Mouse (Mus musculus) left cerebral cortex, postnatal 10 days (tissue): ENCODE measurements around the gene Smug1. TPM values are rescaled to one million over a fixed set of nuclear protein-coding genes. Genes with fewer than 3 reads are reported as not detected.
A peak's percentile ranks its signal among the peaks of the same experiment; 100 is the strongest.

Experiments
- DNase-seq, 2 experiments: peaks; one replicate each; pipeline ENCODE4 v3.0.0; 2021 to 2022; ENCODE audit warnings: low spot score in 2 of 2, mixed read lengths in 1 of 2; ENCODE audit errors: extremely low spot score in 1 of 2
- intact Hi-C: fragments of 180-260 bp; cut with DNase I; formaldehyde crosslinking; loops from one replicate; pipeline ENCODE4 v1.15.1; 2025
- total RNA-seq, 2 experiments: library from RNA; stranded (reverse); gene quantifications; 2 replicates each; pipeline ENCODE4 v1.2.3; 2021

Smug1 gene
- total RNA-seq, 2 experiments from 2014 or later, result 17.5 to 18.2 TPM

DNA sequence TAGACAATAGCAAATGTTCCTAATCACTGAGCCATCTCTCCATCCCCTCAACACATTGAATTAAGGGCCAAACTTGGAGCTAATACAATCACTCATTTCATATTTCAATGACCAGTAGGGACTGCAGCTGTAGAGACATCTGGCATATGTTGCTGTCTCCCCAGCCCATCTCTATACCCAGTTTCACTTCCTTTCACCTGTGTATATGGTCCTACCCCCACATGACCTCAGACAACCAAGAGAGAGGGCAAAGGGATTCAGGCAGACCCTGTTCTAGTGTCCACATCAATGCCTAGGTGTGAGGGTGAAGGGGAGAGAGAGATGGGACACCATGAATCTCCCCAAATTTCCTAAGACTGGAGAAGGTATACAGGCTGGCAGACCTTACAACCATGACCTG, 13.5 kb upstream of the Smug1 start:
- no peak for DNase-seq
- intact Hi-C loops, result no loop called here

DNA sequence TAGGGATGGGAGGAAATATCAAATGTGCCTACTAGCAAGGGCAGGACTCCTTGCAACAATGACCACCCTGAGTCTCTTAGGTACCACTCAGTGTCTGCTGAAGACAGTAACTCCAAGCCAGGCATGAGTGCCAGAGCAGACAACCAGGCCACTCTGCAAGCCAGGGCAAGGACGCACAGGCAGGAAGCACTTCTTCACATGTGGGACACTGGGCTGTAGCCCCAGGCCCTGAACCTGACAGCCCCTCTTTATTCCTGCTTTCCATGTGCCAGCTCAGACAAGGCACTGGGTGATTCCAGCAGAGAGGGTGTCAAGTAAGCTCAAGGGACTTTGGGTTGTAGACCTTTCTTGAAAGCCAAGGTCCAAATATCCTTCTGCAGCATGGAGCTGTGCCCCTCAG, 11.9 kb upstream of the Smug1 start:
- intact Hi-C loops, result no loop called here
- no peak for DNase-seq

DNA sequence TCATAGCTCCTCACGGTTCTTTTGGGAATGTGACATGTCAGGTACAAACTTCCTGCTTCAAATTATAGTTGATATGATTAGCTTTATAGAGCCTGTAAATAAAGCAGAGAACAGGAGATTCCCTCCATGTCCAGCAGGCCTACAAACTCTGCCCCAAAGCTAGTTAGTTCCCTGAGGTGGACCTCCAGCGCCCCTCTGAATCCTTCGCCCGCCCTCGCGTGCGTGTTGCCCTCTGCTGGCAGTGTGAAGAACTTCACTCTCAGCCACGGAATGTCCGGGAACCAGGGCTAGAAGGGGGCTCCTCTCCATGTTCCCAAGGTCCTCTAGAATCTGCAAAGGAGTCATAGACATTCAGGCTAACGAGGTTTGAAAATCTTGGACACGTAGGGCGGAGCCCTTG, 11.2 kb upstream of the Smug1 start:
- intact Hi-C loops, result no loop called here
- DNase-seq, result no peak

DNA sequence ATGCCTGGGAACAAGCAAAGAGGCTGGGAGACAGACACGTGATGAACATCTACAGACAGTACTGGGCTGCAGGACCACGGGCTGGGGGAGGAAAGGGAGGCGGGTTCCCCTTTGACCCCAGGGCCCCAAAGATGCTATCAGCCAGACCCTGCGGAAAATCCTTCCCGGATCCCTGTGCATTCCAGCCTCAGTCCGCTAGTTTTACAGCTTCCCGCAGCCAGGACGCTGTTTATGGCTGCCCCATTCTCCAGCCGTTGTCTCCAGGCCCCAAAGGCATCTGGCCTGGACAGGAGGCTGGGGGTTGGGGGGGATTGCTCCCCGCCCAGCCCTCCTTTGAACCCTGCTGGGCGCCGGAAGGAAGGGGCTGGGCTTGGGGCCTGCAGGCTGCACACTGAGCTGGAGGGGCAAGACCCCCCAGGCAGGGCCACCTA, 10.7 kb upstream of the Smug1 start:
- no peak for DNase-seq
- intact Hi-C loops, result loop anchor here (2.0 kb wide), 1 partner anchor 191 kb away; no protein-coding TSS in a partner anchor

DNA sequence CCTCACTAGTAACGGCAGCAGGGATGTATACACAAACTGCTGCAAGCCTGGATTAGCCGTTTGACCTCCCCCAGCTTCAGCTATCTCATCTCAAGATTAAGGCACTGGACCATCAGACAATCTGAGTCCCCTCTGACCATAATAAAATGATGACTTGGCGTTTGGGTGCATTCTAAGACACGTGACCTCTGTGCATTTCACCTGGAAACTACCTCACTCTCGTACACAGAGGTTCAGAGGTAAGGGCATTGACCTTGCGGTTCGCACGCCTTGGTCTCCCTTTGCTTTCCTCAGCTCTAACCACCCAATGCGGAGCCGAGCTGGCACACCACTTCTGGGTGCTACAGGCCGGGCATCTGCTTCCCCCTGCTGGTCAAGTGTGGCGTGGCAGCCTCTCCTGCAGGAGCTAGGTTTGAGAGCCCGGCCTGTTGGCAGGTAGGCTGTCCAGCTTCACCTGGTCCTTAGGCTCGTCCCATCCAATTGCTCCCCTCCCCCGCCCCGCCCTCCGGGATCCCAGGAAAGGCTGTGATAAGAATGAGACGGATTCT, 10.1 kb upstream of the Smug1 start:
- intact Hi-C loops, result loop anchor here (2.0 kb wide), 1 partner anchor 190 kb away; no protein-coding TSS in a partner anchor
- peak; percentile 81 to 90 for DNase-seq

DNA sequence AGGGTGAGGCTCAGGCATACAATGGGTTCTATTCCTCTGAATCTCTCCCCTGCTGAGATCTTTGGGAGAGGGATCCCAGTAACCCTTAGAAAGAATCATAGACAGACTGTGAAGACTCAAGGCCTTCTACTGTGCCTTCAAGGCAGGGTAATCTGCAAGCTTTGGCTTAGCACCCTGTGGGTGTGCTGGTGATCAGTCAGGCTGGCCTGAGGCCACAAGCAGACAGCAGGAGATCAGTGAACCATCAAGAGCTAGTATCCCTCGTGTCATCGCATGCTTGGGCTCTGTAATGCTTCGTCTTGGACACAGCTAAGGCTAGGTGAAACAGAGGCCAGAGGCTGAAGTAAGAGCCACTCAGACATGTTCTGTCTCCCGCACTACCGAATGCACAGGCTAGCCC, 6.4 kb upstream of the Smug1 start:
- no peak for DNase-seq
- intact Hi-C loops, result loop anchor here (5.0 kb wide), 1 partner anchor 476 kb away; no protein-coding TSS in a partner anchor

DNA sequence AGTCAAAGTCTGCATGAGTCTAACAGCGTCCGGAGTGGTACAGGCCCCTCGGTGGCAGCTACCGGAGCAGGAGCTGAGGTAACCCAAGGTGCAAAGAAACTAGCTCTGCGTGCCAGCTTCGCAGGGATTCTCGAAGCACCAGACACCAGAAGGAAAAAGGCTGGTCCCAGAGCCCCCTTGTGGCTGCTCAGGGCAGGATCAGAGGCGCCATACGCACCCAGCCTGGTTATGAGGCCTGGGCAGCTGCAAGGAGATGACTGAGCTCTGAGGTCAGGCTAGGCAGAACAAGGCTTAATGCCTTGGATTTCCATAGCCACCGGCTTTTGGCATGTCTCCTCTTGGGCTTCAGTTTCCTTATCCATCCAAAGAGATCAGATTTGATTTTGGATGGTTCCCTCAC, 5.6 kb upstream of the Smug1 start:
- DNase-seq, result peak in 1 of 2 experiments; percentile 71
- intact Hi-C loops, result loop anchor here (5.0 kb wide), 1 partner anchor 475 kb away; no protein-coding TSS in a partner anchor

DNA sequence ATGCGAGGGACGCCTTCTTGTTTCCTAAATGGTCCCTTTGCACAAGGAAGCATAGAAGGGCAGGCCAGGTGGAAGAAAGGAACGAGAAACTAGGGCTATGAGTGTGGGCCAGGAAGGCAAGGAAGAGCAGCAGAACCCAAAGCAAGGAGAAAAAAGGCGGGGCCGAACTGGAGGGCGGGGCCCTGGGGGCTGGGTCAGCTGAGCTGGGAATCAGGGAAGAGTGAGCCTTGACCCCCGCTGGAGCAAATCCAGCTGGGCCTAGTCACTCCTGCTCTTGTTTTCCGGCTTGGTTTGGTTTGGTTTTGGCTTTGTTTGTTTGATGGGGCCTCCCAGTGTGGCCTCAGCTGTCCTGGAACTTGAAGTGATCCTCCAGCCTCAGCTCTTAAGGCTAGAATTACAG, 4.4 kb upstream of the Smug1 start:
- no peak for DNase-seq
- intact Hi-C loops, result loop anchor here (5.0 kb wide), 1 partner anchor 474 kb away; no protein-coding TSS in a partner anchor

DNA sequence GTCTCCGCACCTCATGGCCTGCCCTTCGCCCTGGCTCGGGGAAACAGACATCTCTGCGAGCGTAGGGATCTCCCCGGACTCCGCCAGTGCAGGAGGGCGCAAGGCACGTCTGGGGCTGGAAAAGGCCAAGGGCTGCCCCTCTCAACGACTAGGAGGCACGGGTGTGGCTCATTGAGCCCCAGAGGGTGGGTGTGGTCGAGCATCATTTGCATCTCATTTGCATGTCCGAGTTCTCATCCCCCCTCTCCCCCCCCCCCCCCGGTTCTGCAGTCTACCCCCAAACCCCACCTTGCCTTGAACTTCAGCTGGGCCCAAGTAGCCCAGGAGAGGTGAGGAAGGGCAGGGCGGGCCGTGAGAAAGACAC, 3.4 kb upstream of the Smug1 start:
- intact Hi-C loops, result loop anchor here (5.0 kb wide), 1 partner anchor 473 kb away; no protein-coding TSS in a partner anchor
- DNase-seq, result no peak

DNA sequence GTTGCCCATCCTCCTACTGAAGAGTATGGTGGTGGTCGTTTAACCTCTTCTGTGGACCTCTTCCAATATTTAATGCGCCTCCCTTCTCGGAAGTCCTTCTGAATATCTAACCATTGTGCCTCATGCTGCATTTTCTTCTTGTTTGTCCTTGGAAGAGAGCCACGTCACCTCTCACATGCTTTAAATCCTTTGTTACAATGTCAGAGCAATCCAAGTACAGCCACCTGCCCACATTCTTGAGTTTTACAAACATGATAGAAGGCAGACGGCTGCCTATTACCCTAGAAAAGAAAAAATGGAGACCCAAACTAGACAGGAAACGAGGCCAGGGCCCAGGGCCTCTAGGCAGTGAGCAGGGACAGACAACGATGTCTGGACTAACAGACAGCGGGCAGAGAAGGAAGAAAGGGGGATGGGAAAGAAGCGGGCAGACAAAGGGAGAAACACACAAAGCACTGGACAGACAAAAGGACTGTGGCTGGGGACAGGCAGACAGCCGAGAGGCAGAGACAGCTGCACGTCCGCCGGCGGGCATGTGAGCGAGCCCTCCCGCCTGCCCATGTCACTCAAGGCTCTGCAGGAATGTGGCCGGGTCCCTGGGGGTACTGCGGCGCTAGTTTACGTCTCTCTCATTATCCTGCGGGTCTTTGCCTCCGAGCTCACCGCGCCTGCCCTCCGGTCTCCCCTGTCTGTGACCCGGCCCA, 2.9 kb upstream of the Smug1 start:
- intact Hi-C loops, result loop anchor here (2.0 to 5.0 kb wide), 3 partner anchors 157 to 472 kb away; no protein-coding TSS in a partner anchor

DNA sequence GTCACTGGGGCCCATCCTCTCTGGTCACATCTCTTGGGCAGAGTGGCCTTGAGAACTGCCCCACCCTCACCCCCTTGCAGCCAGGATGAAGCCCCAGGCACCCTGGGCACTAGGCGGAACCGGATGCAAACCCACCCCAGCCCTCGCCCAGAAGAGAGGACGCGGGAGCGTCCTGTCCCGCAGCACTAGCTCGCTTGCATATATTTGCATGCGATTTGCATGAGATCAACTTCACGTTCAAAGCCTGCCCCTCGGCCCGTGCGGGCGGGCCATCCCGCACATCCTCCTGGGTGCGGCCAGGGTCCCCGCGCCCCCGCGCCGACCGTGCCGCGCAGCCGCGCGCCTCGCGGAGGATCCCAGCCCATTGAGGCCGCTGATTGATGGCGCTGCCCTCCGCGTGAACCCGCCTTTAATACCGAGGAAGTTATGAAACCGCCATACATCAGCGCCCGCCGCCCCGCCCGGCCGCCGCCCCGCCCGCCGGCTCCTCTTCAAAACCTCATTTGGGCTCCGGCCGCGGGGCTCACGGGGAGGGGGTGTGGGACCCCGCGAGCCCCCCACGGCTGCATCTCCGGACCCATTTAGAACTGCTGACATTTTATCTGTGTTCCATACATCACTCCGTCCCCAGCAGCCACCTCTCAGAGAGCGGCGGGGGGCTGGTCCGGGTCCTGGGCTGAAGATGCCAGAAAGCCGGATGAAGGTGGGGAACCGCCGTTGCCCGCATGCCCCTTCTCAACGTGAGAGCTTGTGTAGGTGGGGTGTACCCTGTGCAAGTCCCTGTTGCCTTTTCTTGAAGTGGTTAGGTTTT, 2.1 kb upstream of the Smug1 start:
- no peak for DNase-seq
- intact Hi-C loops, result loop anchor here (2.0 to 5.0 kb wide), 2 partner anchors 156 to 407 kb away; no protein-coding TSS in a partner anchor

More for the DNA sequence above, 2.9 kb upstream of the Smug1 start:
- no peak for DNase-seq

DNA sequence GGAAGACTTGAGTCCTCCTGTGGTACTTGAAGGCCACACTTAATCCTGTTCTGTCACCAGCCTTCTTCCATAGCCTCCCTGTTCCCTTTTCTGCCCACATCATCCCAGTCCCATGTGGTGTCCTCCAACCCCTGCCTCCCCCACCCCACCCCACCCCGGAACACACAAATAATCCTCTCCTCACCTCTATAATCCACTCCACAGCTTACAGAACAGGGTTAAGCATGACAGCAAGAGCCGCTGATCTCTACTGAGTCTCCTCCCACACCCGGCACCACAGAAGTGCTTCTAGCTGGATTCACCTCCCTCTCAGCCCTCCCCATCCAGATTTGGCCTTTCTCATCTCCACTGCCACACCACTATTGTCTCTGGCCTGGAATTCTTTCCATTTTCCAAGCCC, 894 bp upstream of the Smug1 start:
- intact Hi-C loops, result loop anchor here (2.0 to 5.0 kb wide), 2 partner anchors 155 to 405 kb away; no protein-coding TSS in a partner anchor
- no peak for DNase-seq

DNA sequence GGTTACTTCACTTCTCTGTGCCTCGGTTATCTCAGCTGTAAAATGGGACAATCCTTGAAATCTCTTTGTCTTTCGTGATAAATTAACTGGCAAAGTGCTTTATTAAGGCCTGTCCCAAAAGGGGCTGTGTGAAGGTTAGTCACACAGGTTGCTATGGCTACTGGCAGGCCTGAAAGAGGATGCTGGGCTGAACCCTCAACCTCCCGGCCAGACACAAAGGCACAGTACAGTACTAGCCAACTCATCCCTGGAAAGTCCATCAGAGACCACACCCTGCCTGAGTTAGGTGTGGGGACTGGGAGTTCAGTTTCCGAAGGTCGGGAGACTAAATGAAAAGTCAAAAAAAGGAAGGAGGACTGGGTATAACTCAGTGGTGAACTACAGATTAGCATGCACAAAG, 968 bp downstream of the Smug1 start:
- DNase-seq, result no peak
- intact Hi-C loops, result loop anchor here (5.0 kb wide), 1 partner anchor 404 kb away; no protein-coding TSS in a partner anchor

DNA sequence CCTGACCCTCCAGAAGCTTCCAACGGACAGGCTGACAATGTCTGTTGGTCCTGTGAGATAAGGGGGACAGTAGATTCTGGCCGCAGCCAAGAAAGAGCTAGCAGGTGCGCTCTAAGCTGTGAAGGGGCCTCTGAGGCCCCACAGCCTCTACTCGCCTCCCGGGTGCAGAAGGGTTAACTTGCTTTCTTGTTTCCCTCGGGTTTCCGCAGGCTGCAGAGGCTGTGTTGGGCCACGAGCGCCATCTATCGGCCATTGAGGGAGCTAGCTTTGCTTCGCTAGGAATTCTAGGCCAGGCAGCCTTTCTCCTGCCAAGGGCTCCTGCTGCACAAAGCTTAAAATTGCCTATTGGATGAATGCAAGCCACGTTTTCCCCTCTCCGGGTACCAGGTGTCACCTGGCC, 1.5 kb downstream of the Smug1 start:
- intact Hi-C loops, result loop anchor here (5.0 kb wide), 1 partner anchor 403 kb away; no protein-coding TSS in a partner anchor
- peak; percentile 88 to 90 for DNase-seq

DNA sequence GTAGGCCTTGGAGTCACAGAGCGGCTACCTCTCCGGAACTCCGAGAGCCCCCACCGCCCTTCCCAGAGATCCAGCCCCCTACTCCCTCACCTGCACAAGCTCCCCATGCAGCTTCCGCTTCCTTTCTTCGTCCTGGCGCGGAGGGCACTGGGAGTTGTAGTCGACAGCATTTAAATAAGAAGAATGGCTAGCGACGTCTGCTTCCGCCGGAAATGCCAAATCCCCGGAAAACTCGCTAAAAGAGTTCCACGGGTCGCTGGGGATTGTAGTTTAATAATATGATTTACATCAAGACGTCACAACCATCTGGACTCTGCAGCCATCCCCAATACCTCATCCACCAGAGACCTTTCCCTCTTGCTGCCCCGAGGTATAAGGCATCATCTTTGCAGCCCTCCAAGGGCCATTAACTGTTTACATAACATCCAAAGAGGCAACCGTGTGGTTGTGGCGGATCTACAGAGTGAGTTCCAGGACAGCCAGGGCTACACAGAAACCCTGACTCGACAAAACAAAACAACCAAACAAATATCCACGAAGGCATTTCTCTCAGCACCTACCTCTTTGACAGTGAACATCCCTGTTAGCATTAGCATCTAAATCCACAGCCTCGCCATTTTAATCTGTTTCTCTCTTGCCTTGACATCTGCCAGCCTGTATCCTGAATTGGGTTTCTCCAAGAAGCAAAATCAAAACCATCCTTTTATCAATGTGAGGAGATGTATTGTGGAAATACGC, 3.5 kb downstream of the Smug1 start:
- intact Hi-C loops, result no loop called here
- DNase-seq, result peak; percentile 93 to 94

DNA sequence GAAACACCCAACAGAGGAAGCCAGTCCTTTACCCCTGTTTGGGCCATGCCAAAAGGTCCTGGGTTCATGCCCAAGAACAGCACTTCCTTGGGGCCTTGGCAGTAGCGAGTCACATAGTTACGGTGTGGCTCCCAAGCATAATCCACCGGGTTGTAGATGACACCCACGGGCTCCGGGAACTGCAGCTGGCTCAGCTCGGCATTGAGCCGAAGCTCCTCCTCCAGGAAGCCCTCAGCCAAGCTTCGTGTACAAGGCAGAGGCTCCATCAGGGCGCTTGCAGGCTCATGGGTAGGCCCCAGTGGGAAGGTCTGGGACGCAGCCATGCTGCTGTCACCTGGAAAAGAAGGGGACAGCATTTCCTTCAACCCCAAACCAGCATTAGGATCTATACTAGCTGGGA, 9.3 kb downstream of the Smug1 start:
- no peak for DNase-seq
- intact Hi-C loops, result no loop called here

DNA sequence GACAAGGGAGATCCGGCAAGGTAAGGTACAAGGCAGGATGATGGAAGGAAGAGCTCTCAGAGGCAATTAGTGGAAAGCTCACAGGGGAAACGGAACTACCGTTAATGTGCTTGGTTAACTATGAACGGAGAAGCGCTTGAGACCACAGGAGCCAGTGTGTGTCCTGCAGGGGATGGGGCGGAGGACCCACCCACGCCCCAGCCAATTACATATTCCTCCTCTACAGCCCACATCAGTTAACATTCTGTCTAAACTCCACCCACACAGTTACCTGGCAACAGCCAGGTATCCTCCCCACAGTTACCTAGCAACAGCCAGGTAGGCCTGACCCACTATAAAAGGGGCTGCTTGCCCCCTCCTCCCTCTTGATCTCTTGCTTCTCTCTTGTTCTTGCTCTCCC, 10.0 kb downstream of the Smug1 start:
- intact Hi-C loops, result no loop called here

DNA sequence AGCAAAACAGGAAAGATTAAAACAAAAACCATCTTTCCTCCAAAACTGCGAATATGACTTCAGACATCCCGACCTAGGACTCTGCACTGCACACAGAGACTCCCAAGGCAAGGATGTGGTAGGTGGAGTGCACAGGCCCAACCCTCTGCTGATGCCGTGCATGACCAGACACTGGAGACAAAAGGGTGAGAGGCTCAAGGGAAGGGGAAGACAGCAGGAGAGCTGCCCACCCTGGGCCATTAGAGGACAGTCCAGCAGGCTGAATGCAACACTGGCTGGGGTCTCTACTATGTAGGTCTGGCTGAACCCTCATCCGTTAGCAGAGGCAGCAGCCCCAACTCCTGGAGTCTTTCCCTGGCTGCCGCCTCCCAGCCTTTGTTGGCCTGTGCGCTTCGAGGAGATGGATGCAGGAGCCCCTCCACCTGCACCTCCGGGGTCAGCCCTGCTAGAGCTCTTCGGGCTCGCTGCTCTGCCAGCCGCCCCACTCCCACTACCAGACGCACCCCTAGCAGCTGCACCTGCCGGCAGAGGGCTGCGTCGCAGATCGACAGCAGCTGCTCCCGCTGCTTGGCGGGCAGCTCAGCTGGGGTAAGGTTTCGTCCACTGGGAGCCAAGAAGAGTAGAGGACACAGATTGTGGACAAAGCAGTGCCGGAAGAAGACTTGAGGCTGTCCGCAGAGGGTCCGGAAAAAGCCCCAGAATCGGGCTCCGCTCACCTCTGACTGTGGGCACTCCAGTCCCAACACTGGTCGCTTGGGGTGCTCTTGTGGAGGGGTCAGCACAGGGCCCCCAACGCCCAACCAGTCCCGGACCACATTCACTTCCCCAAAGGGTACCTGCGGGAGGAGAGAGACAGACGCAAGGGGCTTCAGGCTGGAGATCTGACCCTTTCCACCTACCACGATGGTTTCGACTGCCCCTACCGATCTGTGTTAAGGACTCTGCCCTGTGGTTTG, 11.2 kb downstream of the Smug1 start:
- no peak for DNase-seq
- intact Hi-C loops, result no loop called here

More for the DNA sequence above, 10.0 kb downstream of the Smug1 start:
- DNase-seq, result no peak
